Mouse (Mus musculus) myocyte (in vitro differentiated cells): ENCODE measurements around the gene Rad54l2. TPM values are rescaled to one million over a fixed set of nuclear protein-coding genes. Genes with fewer than 3 reads are reported as not detected.

ENCODE experiments used
- H3K27me3 ChIP-seq: one replicate; pipeline ENCODE4 v1.6.1; 2011; ENCODE audit not compliant: control insufficient read depth, insufficient read depth, insufficient read length
- H3K36me3 ChIP-seq: one replicate; pipeline ENCODE4 v1.6.1; 2011; ENCODE audit not compliant: control insufficient read depth, insufficient read depth
- H3K4me2 ChIP-seq: one replicate; pipeline ENCODE4 v1.6.1; 2011; ENCODE audit warnings: low read depth, control low read depth
- H3K4me3 ChIP-seq: one replicate; pipeline ENCODE4 v1.5.1; 2011; ENCODE audit warnings: mild to moderate bottlenecking, control low read depth, moderate library complexity
- H3K79me2 ChIP-seq: one replicate; pipeline ENCODE4 v1.6.1; 2011; ENCODE audit not compliant: control insufficient read depth, insufficient read depth
- H3ac ChIP-seq: one replicate; pipeline ENCODE4 v1.6.1; 2011; ENCODE audit not compliant: control insufficient read depth, insufficient read length
- CEBPB ChIP-seq: IDR thresholded peaks from 2 replicates; pipeline ENCODE4 v1.6.1; 2011; ENCODE audit warnings: mild to moderate bottlenecking, moderate library complexity; ENCODE audit not compliant: poor library complexity, insufficient read depth, severe bottlenecking
- E2F4 ChIP-seq: IDR thresholded peaks from one replicate; pipeline ENCODE4 v1.6.1; 2011; ENCODE audit warnings: mild to moderate bottlenecking, control low read depth, moderate library complexity; ENCODE audit not compliant: insufficient read depth
- MAX ChIP-seq: IDR thresholded peaks from one replicate; pipeline ENCODE4 v1.6.1; 2011; ENCODE audit warnings: low read depth, mild to moderate bottlenecking, control low read depth
- MYOD1 ChIP-seq, 3 experiments: IDR thresholded peaks; one replicate each; pipeline ENCODE4 v1.6.1; 2011; ENCODE audit warnings: control low read depth in 2 of 3, low read depth in 2 of 3, mild to moderate bottlenecking in 2 of 3, moderate library complexity in 1 of 3; ENCODE audit not compliant: insufficient read length in 2 of 3, control insufficient read depth in 1 of 3
- MYOG ChIP-seq, 3 experiments: IDR thresholded peaks; one replicate each; pipeline ENCODE4 v1.6.1; 2011; ENCODE audit warnings: control low read depth in 2 of 3, low read depth in 2 of 3, mild to moderate bottlenecking in 2 of 3; ENCODE audit not compliant: insufficient read length in 2 of 3, control insufficient read depth in 1 of 3, insufficient read depth in 1 of 3
- POLR2A ChIP-seq: IDR thresholded peaks from one replicate; pipeline ENCODE4 v1.6.1; 2011; ENCODE audit warnings: low read depth, mild to moderate bottlenecking, control low read depth, moderate library complexity; ENCODE audit not compliant: insufficient read length
- POLR2AphosphoS2 ChIP-seq: IDR thresholded peaks from one replicate; pipeline ENCODE4 v1.6.1; 2011; ENCODE audit warnings: low read depth, control low read depth; ENCODE audit not compliant: insufficient read length
- REST ChIP-seq: IDR thresholded peaks from one replicate; pipeline ENCODE4 v1.6.1; 2011; ENCODE audit warnings: mild to moderate bottlenecking, control low read depth, moderate library complexity; ENCODE audit not compliant: insufficient read depth, insufficient read length
- SRF ChIP-seq: IDR thresholded peaks from one replicate; pipeline ENCODE4 v1.6.1; 2011; ENCODE audit warnings: low read depth; ENCODE audit not compliant: control insufficient read depth, insufficient read length
- TCF12 ChIP-seq: IDR thresholded peaks from one replicate; pipeline ENCODE4 v1.6.1; 2011; ENCODE audit warnings: mild to moderate bottlenecking, control low read depth; ENCODE audit not compliant: poor library complexity, insufficient read depth, severe bottlenecking
- TCF3 ChIP-seq: IDR thresholded peaks from one replicate; pipeline ENCODE4 v1.6.1; 2011; ENCODE audit warnings: low read depth, control low read depth; ENCODE audit not compliant: insufficient read length
- USF1 ChIP-seq: IDR thresholded peaks from one replicate; pipeline ENCODE4 v1.6.1; 2011; ENCODE audit warnings: low read depth, mild to moderate bottlenecking, control low read depth, moderate library complexity
- polyA plus RNA-seq: library from polyadenylated mRNA; unstranded; fragments of >200 nt; fragmentation: generic; extraction: Trizol; gene quantifications from one replicate; pipeline ENCODE4 v1.2.1, GENCODE M21; 2012; ENCODE audit warnings: missing spikeins

Rad54l2 gene
- 5.3 TPM for polyA plus RNA-seq

DNA sequence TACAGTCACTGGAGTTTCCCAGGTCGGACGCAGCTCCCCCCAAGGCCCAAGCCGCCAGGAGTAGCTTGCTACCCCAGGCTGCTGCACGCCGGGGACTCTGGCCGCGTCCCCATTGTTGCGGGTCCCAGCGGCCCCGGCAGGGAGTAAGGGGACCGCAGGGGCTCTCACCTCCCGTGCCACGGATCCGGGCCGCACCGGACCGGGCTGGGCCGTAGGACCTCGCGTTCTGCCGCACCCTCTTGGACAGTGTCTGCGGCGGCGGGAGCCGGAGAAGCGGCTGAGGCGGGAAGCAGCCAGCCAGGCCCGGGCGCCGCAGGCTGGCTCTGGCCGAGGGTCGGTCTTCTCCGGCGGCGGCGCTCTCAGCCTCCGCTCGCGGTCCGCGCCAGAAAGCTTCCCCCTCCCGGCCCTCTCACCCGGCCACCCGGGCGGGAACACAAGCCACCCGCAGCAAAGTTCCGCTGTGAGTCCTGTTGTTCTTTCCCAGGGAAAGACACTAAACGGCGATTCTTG lies at the start of gene Rad54l2:
TSS of gene Rad54l2 (minus strand) at position 383 of the 510 bp plus-strand sequence.
- TF ChIP-seq MYOD1 (IDR thresholded peaks at IDR 0.05; ENCODE audit: control insufficient read depth in 1 of 3, insufficient read length in 2 of 3, low read depth in 2 of 3) (no peak), SRF (no peak), MYOG (IDR thresholded peaks at IDR 0.05; ENCODE audit: control insufficient read depth in 1 of 3, insufficient read depth in 1 of 3, insufficient read length in 2 of 3, low read depth in 2 of 3) (no peak), USF1 (no peak), POLR2A (peak; percentile 79), E2F4 (no peak), REST (no peak), TCF12 (no peak), POLR2AphosphoS2 (peak; percentile 74), MAX (no peak), CEBPB (no peak), TCF3 (no peak)
- peak within 1 kb of the TSS; percentile 74 for H3K4me3 ChIP-seq
- H3K36me3 ChIP-seq, result no peaks in the 10 kb centered on the region
- H3K79me2 ChIP-seq, result peaks cover 53% of the 10 kb centered on the region
- peak within 1 kb of the TSS; percentile 64 for H3ac ChIP-seq
- peak within 1 kb of the TSS; percentile 92 for H3K4me2 ChIP-seq
- H3K27me3 ChIP-seq, result peaks cover 13% of the 10 kb centered on the region

- TF ChIP-seq POLR2A (peak; percentile 21), TCF12 (no peak), MYOG (IDR thresholded peaks at IDR 0.05; ENCODE audit: control insufficient read depth in 1 of 3, insufficient read depth in 1 of 3, insufficient read length in 2 of 3, low read depth in 2 of 3) (no peak), TCF3 (no peak), MAX (no peak), MYOD1 (IDR thresholded peaks at IDR 0.05; ENCODE audit: control insufficient read depth in 1 of 3, insufficient read length in 2 of 3, low read depth in 2 of 3) (no peak), CEBPB (no peak)
- no peaks in the 10 kb centered on the region for H3K36me3 ChIP-seq
- H3K79me2 ChIP-seq, result peaks cover 45% of the 10 kb centered on the region
- peak overlapping the region; percentile 15 for H3ac ChIP-seq
- peak overlapping the region; percentile 58 for H3K4me3 ChIP-seq
- peak overlapping the region; percentile 90 for H3K4me2 ChIP-seq
- no peaks in the 10 kb centered on the region for H3K27me3 ChIP-seq
Observed at GRCm38 (mm10) chr9:106822381-106823104, 33.5 kb upstream of the Rad54l2 start.

DNA sequence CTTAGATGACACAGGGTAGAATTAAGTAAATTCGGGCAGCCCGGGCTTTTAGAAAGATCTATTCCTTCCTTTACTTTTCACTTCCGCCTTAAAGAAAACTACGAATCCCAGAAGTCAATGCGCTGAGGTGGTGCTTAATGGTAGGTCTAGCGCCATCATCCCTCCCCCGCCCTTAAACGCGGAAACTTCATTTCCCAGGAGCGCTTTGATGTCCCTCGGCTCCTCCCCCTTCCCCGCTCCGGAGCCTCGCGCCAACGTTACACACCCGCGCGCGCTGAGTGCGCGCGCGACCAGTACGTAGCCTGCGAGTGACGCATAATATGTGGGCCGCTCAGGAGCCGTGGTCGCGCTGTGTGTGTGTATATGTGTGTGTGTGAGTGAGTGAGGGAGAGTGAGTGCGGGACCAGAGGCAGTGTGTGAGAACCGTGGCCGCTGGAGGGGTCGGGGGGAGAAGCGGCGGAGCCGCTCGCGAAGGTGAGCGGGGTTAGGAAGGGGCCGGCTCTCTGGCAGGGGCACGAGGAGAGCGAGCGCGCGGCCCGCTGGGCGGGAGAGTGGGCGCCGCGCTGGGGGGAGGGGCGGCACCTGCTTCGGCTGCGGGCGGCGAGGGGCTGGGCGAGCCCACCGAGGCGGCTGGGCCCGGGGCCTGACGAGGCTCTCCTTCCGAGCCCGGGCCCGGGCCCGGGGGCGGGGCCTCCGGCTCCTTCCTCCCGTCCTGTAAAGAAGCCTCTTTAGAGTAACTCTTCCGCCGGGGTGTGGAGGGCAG lies 32.8 kb upstream of the Rad54l2 start, which contains the start of gene Dcaf1:
TSS of gene Dcaf1 (plus strand) at position 257 of the 763 bp plus-strand sequence.
- Histone ChIP-seq H3ac (peak within 1 kb of the TSS; percentile 15), H3K79me2 (peaks cover 38% of the 10 kb centered on the region), H3K36me3 (no peaks in the 10 kb centered on the region), H3K4me3 (peak within 1 kb of the TSS; percentile 58), H3K4me2 (peak within 1 kb of the TSS; percentile 90), H3K27me3 (no peaks in the 10 kb centered on the region)
- TF ChIP-seq REST (peak; percentile 17), MAX (no peak), USF1 (no peak), SRF (no peak), POLR2A (peak; percentile 60), TCF3 (no peak), POLR2AphosphoS2 (peak; percentile 59)

GRCm38 (mm10) chr9:106821050-106821617 lies 32.1 kb upstream of the Rad54l2 start:
- Histone ChIP-seq H3K79me2 (peaks cover 32% of the 10 kb centered on the region), H3ac (peak overlapping the region; percentile 15), H3K4me2 (peak overlapping the region; percentile 83), H3K4me3 (peak overlapping the region; percentile 58), H3K36me3 (no peaks in the 10 kb centered on the region), H3K27me3 (no peaks in the 10 kb centered on the region)
- TF ChIP-seq REST, result no peak
- no peak for TF ChIP-seq MAX
- TF ChIP-seq E2F4, result no peak
- TF ChIP-seq TCF3, result no peak
- TF ChIP-seq USF1, result no peak
- TF ChIP-seq SRF, result no peak
- no peak for TF ChIP-seq CEBPB
- TF ChIP-seq TCF12, result no peak
- no peak for TF ChIP-seq MYOG (IDR thresholded peaks at IDR 0.05; ENCODE audit: control insufficient read depth in 1 of 3, insufficient read depth in 1 of 3, insufficient read length in 2 of 3, low read depth in 2 of 3)
- no peak for TF ChIP-seq MYOD1 (IDR thresholded peaks at IDR 0.05; ENCODE audit: control insufficient read depth in 1 of 3, insufficient read length in 2 of 3, low read depth in 2 of 3)
- no peak for TF ChIP-seq POLR2A
- TF ChIP-seq POLR2AphosphoS2, result no peak
